Mouse (Mus musculus) liver, embryonic 11.5 days (tissue): ENCODE results near the gene Fam131c. TPM values are rescaled to one million over a fixed set of nuclear protein-coding genes. Genes with fewer than 3 reads are reported as not detected.

Source experiments
- ATAC-seq: fragments of 200-750 bp; cut with Nextera tagmentation; replicated peaks from 2 replicates; pipeline ENCODE4 v1.8.0; 2017; ENCODE audit warnings: moderate number of reproducible peaks, mild to moderate bottlenecking, moderate TSS enrichment, moderate library complexity; ENCODE audit not compliant: low FRiP score
- DNase-seq: peaks from one replicate; pipeline ENCODE4 v3.0.0-alpha.2; 2017; ENCODE audit warnings: low spot score
- H3K27ac ChIP-seq: fragments of 300-500 bp; sonication (generic); 2 replicates; pipeline ENCODE4 v1.5.1; 2014; ENCODE audit warnings: mild to moderate bottlenecking, low read depth, low read length, control low read depth
- H3K27me3 ChIP-seq: fragments of 300-500 bp; sonication (generic); replicated peaks from 2 replicates; pipeline ENCODE4 v1.6.1; 2014; ENCODE audit warnings: low read length, mixed read lengths; ENCODE audit not compliant: control insufficient read depth, insufficient read depth
- H3K36me3 ChIP-seq: fragments of 300-500 bp; sonication (generic); 2 replicates; pipeline ENCODE4 v1.6.1; 2014; ENCODE audit warnings: mild to moderate bottlenecking, low read length, moderate library complexity, mixed read lengths; ENCODE audit not compliant: control insufficient read depth, insufficient read depth
- H3K4me1 ChIP-seq: fragments of 300-500 bp; sonication (generic); replicated peaks from 2 replicates; pipeline ENCODE4 v1.6.1; 2014; ENCODE audit warnings: low read length, mixed read lengths; ENCODE audit not compliant: control insufficient read depth, insufficient read depth
- H3K4me2 ChIP-seq: fragments of 300-500 bp; sonication (generic); 2 replicates; pipeline ENCODE4 v1.6.1; 2014; ENCODE audit warnings: mild to moderate bottlenecking, control low read depth, moderate library complexity
- H3K4me3 ChIP-seq: fragments of 300-500 bp; sonication (generic); 2 replicates; pipeline ENCODE4 v1.5.1; 2014; ENCODE audit warnings: low read depth, low read length, control low read depth
- H3K9ac ChIP-seq: fragments of 300-500 bp; sonication (generic); 2 replicates; pipeline ENCODE4 v1.6.1; 2014; ENCODE audit warnings: low read depth, low read length, control low read depth
- H3K9me3 ChIP-seq: fragments of 300-500 bp; sonication (generic); 2 replicates; pipeline ENCODE4 v1.6.1; 2016; ENCODE audit warnings: low read length, inconsistent platforms, mixed read lengths; ENCODE audit not compliant: control insufficient read depth
- WGBS: fragments of 180-500 bp; shearing (Covaris S2); extraction: QIAGEN DNeasy Blood & Tissue Kit; methylation state at CpG from one replicate; pipeline ENCODE4 v1.1.7; 2014; 5-methylcytosine and 5-hydroxymethylcytosine counted together
- polyA plus RNA-seq: library from polyadenylated mRNA; unstranded; fragments of >200 nt; fragmentation: Nextera tagmentation; extraction: Ambion mirVana; gene quantifications from 2 replicates; pipeline ENCODE4 v1.2.1, GENCODE M21; 2014

Fam131c gene
- polyA plus RNA-seq, 1 experiment from 2014 or later = 0.64 TPM

GRCm38 (mm10) chr4:141347365-141347797 lies 20.6 kb upstream of the Fam131c start:
- no peaks in the 10 kb centered on the region for H3K36me3 ChIP-seq
- peaks cover 3% of the 10 kb centered on the region; the same call in 1 of the 2 replicates for H3K4me1 ChIP-seq
- H3K4me2 ChIP-seq = no peak overlapping the region
- no peak for DNase-seq
- H3K9ac ChIP-seq = no peak overlapping the region
- no peak overlapping the region for H3K4me3 ChIP-seq
- no peak for ATAC-seq
- H3K9me3 ChIP-seq = 0 out of 2 replicates have a peak, but pooled peaks cover 2% of the 10 kb centered on the region
- no peak overlapping the region for H3K27ac ChIP-seq
- 35% methylated on average over 8 of the region's 8 CpGs for WGBS
- no peaks in the 10 kb centered on the region; the same call in 1 of the 2 replicates for H3K27me3 ChIP-seq

DNA sequence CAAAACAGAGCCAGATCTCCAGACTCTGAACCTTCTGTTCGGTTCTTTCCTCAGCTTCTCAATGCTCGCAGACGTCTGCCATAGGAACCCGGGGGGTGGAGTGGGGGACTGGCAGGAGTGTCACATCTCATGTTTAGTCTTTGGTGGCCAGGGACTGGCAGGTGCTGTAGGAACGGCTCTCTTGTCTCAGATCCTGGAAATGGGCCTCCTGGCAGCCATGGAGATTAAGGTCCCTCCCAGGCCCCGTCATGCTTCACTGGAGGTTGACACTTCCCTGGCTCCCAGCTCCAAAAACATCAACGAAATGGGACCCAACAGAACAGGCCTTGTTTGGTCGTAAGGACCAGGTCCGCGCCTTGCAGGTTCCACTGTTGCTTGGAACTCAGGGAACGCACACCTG lies 19.4 kb upstream of the Fam131c start:
- no peak overlapping the region for H3K4me3 ChIP-seq
- H3K9ac ChIP-seq = no peak overlapping the region
- no peaks in the 10 kb centered on the region for H3K36me3 ChIP-seq
- ATAC-seq = no peak
- DNase-seq = no peak
- no peak overlapping the region for H3K27ac ChIP-seq
- H3K9me3 ChIP-seq = 0 out of 2 replicates have a peak, but pooled peaks cover 2% of the 10 kb centered on the region
- H3K4me1 ChIP-seq = peaks cover 3% of the 10 kb centered on the region; the same call in 1 of the 2 replicates
- WGBS = 80% methylated on average over 11 of the region's 11 CpGs
- no peak overlapping the region for H3K4me2 ChIP-seq
- H3K27me3 ChIP-seq = no peaks in the 10 kb centered on the region

DNA sequence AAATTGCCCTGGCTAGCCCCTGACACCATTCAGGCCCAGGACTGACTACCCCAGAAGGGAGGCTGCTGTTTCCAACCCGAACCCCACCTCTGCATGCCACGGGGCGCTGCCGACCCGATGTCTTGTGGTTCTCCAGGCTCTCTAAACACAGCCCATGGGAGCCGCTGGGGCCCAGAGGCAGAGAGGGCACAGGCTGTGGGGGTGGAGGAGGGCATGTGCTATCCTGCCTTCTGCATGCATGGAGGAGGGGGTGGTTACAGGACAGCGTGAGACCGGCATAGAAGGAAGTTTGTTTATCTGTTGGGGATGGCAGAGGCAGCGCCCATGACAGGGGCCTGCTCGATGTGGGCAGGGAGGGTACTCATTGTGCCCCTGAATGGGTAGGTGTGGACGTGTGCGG lies 18.0 kb upstream of the Fam131c start:
- 0 out of 2 replicates have a peak, but pooled peaks cover 2% of the 10 kb centered on the region for H3K9me3 ChIP-seq
- peaks cover 3% of the 10 kb centered on the region; the same call in 1 of the 2 replicates for H3K4me1 ChIP-seq
- no peak for DNase-seq
- H3K4me3 ChIP-seq = no peak overlapping the region
- no peak for ATAC-seq
- H3K4me2 ChIP-seq = no peak overlapping the region
- H3K36me3 ChIP-seq = no peaks in the 10 kb centered on the region
- H3K9ac ChIP-seq = no peak overlapping the region
- no peaks in the 10 kb centered on the region for H3K27me3 ChIP-seq
- WGBS = 80% methylated on average over 12 of the region's 12 CpGs
- H3K27ac ChIP-seq = no peak overlapping the region

DNA sequence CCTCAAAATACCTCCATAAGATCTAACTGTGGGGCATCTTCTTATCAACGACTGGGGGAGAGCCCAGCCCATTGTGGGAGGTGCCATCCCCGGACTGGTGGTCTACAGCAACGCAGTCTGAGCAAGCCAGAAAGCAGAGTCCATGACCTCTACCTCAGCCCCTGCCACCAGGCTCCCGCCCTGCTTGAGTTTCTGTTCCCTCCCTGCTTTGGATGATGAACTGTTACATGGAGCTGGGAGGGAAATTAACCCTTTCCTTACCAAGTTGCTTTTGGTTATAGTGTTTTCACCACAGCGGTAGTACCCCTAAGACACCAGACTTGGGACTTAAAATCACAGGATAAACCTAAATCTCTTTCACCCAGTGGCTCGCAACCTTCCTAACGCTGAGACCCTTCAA lies 16.0 kb upstream of the Fam131c start:
- Histone ChIP-seq H3K4me3 (no peak overlapping the region), H3K4me2 (no peak overlapping the region), H3K4me1 (peaks cover 3% of the 10 kb centered on the region; the same call in 1 of the 2 replicates), H3K9ac (no peak overlapping the region), H3K9me3 (no peaks in the 10 kb centered on the region), H3K27me3 (no peaks in the 10 kb centered on the region), H3K36me3 (no peaks in the 10 kb centered on the region), H3K27ac (no peak overlapping the region)
- no peak for ATAC-seq
- WGBS = 50% methylated on average over 7 of the region's 7 CpGs
- no peak for DNase-seq

GRCm38 (mm10) chr4:141352986-141353385 lies 15.0 kb upstream of the Fam131c start:
- 70% methylated on average over 5 of the region's 5 CpGs for WGBS
- no peaks in the 10 kb centered on the region for H3K4me1 ChIP-seq
- H3K9me3 ChIP-seq = no peaks in the 10 kb centered on the region
- H3K36me3 ChIP-seq = no peaks in the 10 kb centered on the region
- no peak for DNase-seq
- H3K4me3 ChIP-seq = no peak overlapping the region
- no peaks in the 10 kb centered on the region for H3K27me3 ChIP-seq
- no peak overlapping the region for H3K9ac ChIP-seq
- no peak for ATAC-seq
- no peak overlapping the region for H3K27ac ChIP-seq
- no peak overlapping the region for H3K4me2 ChIP-seq

DNA sequence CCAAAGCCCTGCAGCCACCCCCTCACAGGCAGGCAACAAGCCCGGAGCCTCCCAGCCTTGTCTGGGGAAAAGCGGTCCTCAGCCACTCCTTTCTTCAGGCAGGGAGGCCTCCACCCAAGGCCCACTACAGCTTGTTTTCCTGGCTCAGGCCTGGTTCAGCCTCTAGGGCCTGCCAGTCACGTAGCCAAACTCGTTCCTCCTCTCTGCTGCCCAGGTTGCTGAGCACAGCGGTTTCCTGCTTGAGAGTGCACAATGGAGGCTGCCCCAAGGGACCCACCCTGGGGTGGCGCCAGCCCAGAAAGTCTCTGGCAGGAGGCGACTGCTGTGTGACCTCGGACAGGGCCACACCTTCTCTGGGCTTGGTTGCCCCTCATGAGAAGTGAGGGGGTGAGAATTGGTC lies 14.2 kb upstream of the Fam131c start:
- 78% methylated on average over 8 of the region's 8 CpGs for WGBS
- H3K9ac ChIP-seq = no peak overlapping the region
- DNase-seq (no peak), ATAC-seq (no peak)
- no peak overlapping the region for H3K4me3 ChIP-seq
- no peaks in the 10 kb centered on the region for H3K27me3 ChIP-seq
- H3K4me2 ChIP-seq = no peak overlapping the region
- H3K4me1 ChIP-seq = no peaks in the 10 kb centered on the region
- no peaks in the 10 kb centered on the region for H3K36me3 ChIP-seq
- H3K27ac ChIP-seq = no peak overlapping the region
- H3K9me3 ChIP-seq = no peaks in the 10 kb centered on the region

GRCm38 (mm10) chr4:141357811-141358210 lies 10.2 kb upstream of the Fam131c start:
- no peak; the same call in 1 of the 2 replicates for ATAC-seq
- Histone ChIP-seq H3K9me3 (no peaks in the 10 kb centered on the region), H3K4me1 (peaks cover 5% of the 10 kb centered on the region; the same call in 1 of the 2 replicates)

GRCm38 (mm10) chr4:141359222-141359621 lies 8.8 kb upstream of the Fam131c start:
- H3K4me2 ChIP-seq = no peak overlapping the region

More at GRCm38 (mm10) chr4:141357811-141358210, 10.2 kb upstream of the Fam131c start:
- H3K4me2 ChIP-seq = no peak overlapping the region
- no peak overlapping the region for H3K27ac ChIP-seq
- no peak overlapping the region for H3K4me3 ChIP-seq
- no peak for DNase-seq
- peaks cover 17% of the 10 kb centered on the region for H3K27me3 ChIP-seq
- H3K9ac ChIP-seq = no peak overlapping the region
- H3K36me3 ChIP-seq = no peaks in the 10 kb centered on the region

DNA sequence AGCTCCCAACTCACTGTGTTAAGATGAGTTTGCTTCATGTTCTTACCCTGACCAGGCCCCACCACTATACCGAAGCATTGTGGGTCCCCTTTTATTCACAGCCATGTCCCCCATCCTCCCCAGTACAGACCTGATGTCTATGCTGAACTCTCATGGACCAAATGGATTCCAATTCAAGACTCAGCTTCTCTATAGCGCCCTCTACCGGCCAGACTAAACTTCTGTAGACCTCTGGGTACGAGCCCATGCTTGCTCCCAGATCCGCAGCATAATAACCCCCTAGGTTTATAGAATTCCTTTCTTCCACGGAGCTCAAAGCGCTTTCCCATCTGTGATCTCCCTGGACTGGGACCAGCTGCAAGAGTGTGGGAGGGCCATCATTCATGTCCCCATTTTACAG lies 7.2 kb upstream of the Fam131c start:
- ATAC-seq (no peak), DNase-seq (no peak)
- Histone ChIP-seq H3K27me3 (peaks cover 44% of the 10 kb centered on the region), H3K4me1 (peaks cover 5% of the 10 kb centered on the region; the same call in 1 of the 2 replicates), H3K4me3 (no peak overlapping the region), H3K36me3 (no peaks in the 10 kb centered on the region), H3K9ac (no peak overlapping the region), H3K9me3 (no peaks in the 10 kb centered on the region), H3K4me2 (no peak overlapping the region), H3K27ac (no peak overlapping the region)
- 24% methylated on average over 7 of the region's 7 CpGs for WGBS

More at GRCm38 (mm10) chr4:141359222-141359621, 8.8 kb upstream of the Fam131c start:
- no peak for DNase-seq
- Histone ChIP-seq H3K4me3 (no peak overlapping the region), H3K4me1 (peaks cover 5% of the 10 kb centered on the region; the same call in 1 of the 2 replicates), H3K9ac (no peak overlapping the region), H3K27ac (no peak overlapping the region), H3K36me3 (no peaks in the 10 kb centered on the region), H3K27me3 (peaks cover 28% of the 10 kb centered on the region), H3K9me3 (no peaks in the 10 kb centered on the region)
- ATAC-seq = no peak
- 84% methylated on average over 6 of the region's 6 CpGs for whole genome bisulfite sequencing
